Mouse (Mus musculus): ENCODE results near the gene Sars.

DNA sequence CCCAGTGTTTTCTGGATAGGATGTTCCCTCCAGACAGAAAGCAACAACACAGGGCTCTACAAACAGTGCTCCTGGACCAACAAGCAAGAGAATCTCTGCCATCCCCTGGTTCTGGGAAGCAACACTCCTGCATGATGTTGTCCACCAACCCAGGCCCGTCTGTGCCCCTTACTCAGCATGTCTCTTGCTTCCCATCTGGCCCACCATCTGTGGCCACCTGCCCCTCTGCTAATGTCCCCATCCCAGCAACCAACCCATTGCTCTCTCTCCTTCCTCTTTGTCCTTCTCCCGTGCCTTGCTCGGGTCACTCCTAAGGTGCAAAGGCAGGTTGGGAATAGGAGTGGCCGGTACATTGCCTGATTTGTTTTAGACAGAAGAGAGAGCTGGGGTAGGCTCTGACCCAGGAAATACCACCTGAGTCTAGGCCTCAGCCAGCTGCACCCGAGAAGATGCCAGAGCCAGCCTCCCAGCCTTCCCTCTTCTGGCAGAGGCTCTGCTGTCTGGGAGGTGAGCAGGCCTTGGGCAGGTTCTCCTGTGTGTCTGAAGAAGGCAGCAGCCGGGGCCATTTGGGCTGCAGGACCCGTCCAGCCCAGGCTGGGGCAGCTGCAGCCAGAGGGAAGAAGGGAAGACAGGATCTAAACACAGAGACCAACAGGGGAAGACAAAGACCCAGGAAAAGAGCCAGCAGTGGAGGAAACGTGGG is 35.2 kb downstream of the Sars start:
- TF ChIP-seq CTCF (IDR thresholded peaks at IDR 0.05): no peak
- no peak for TF ChIP-seq EP300 (IDR thresholded peaks at IDR 0.05; ENCODE audit: insufficient read depth, low read depth, low read length)
